Mouse (Mus musculus): Measurements from ENCODE around the gene Odaph. TPM values are rescaled to one million over a fixed set of nuclear protein-coding genes. Genes with fewer than 3 reads are reported as not detected.

Odaph gene
- total RNA-seq (2023) = 1 to 10 TPM; 2.0 to 5.8 TPM

DNA sequence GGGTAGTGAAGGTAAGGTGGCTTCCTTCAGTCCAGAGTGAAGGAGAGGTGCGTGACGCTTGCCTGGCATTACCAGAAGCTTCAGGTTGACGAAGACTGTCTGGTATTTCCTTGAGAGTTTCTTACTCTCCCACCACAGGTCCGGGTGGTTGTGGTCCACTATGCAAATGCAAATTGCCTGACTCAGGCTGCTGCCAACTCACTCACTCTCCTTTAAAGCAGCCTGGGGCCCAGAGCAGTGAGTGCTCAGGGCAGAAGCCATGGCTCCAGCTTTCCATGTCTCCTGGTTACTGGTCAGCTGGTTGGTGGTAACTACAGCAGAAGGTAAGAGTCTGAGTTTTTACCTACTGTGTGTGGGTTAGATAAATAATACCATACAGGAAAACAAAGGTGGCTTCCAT lies at the start of gene Odaph:
Odaph (plus strand) TSS at position 240 of the 400 bp plus-strand sequence.

DNA sequence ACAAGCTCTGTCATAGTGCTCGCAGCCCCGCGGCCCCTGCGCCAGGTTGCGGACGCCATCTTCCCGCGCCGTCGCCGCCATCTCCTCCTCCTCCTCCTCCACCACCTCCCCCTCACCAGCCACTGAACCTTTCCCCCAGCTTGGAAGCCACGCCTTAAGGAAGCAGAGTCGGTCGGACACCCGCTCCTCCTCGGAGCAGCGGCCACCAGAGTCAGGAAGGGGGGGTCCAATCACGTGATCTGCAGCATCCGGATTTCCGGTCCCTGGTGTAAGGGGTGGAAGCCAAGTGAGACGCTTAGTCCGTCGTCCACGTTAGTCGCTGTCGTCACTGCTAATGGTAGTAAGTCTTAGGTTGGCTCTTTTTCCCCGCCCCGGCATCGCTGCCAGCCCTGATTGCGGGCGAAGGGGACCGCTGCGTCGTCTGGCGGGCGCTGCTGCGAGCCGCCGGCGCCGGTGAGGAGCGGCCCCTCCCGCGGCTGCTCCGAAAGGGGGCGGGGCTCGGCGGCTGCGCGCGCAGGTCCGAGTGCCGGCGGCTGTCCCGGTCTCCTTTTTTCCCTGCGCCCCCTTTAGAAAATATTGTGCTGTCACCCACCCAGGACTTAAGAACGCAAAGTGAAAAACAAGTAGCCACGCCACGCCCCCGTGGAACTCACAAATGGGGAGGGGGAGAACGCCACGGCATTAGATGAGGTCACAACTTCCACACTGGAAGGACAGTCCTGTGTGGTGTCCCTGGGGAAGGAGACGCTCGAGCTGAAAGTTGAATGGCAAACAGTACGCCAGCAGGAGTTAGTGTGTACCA lies 24.4 kb upstream of the Odaph start, which contains the start of gene Rchy1:
Rchy1 (minus strand) TSS at position 430 of the 802 bp plus-strand sequence.

GRCm38 (mm10) chr5:92043783-92044182 lies 56.5 kb downstream of the Odaph start, which contains the start of gene Cdkl2:
Cdkl2 (minus strand) TSS chr5:92043883.

Other genes starting within 250 kb of the Odaph start
- gene Rchy1, start 24.4 kb upstream of the Odaph start, total RNA-seq (2023) = 100 to 1,000 TPM; 130 to 135 TPM
- gene Cdkl2, start 56.4 kb downstream of the Odaph start, total RNA-seq (2023) = 1 to 10 TPM; 1.3 to 2.1 TPM
- 100 to 1,000 TPM; 115 to 120 TPM for gene G3bp2, start 96.2 kb downstream of the Odaph start, total RNA-seq (2023)
- 10 to 100 TPM; 65.4 to 78.1 TPM for gene Uso1, start 150.5 kb downstream of the Odaph start, total RNA-seq (2023)
- gene U90926, start 227.9 kb downstream of the Odaph start, total RNA-seq (2023) = not detected